Mouse (Mus musculus) hindbrain, embryonic 14.5 days (tissue): ENCODE measurements around the gene Abtb1. TPM values are rescaled to one million over a fixed set of nuclear protein-coding genes. Genes with fewer than 3 reads are reported as not detected.

Source experiments
- ATAC-seq: fragments of 200-750 bp; cut with Nextera tagmentation; 2 replicates; pipeline ENCODE4 v1.8.0; 2017; ENCODE audit warnings: moderate number of reproducible peaks, mild to moderate bottlenecking, moderate TSS enrichment, moderate library complexity; ENCODE audit not compliant: low FRiP score
- DNase-seq: peaks from one replicate; pipeline ENCODE4 v3.0.0-alpha.2; 2015; ENCODE audit warnings: low spot score
- H3K27ac ChIP-seq: fragments of 300-500 bp; sonication (generic); 2 replicates; pipeline ENCODE4 v1.5.1; 2014; ENCODE audit warnings: mild to moderate bottlenecking, moderate library complexity
- H3K27me3 ChIP-seq: fragments of 300-500 bp; sonication (generic); 2 replicates; pipeline ENCODE4 v1.6.1; 2014; ENCODE audit warnings: mild to moderate bottlenecking, low read length, mixed read lengths; ENCODE audit not compliant: control insufficient read depth, insufficient read depth
- H3K36me3 ChIP-seq: fragments of 300-500 bp; sonication (generic); replicated peaks from 2 replicates; pipeline ENCODE4 v1.6.1; 2014; ENCODE audit not compliant: control insufficient read depth, insufficient read depth
- H3K4me1 ChIP-seq: fragments of 300-500 bp; sonication (generic); replicated peaks from 2 replicates; pipeline ENCODE4 v1.6.1; 2014; ENCODE audit warnings: antibody characterized with exemption, low read length, mixed read lengths; ENCODE audit not compliant: control insufficient read depth, insufficient read depth
- H3K4me2 ChIP-seq: fragments of 300-500 bp; sonication (generic); replicated peaks from 2 replicates; pipeline ENCODE4 v1.6.1; 2014; ENCODE audit warnings: mild to moderate bottlenecking, moderate library complexity
- H3K4me3 ChIP-seq: fragments of 300-500 bp; sonication (generic); replicated peaks from 2 replicates; pipeline ENCODE4 v1.5.1; 2014; ENCODE audit warnings: mild to moderate bottlenecking, low read length
- H3K9ac ChIP-seq: fragments of 300-500 bp; sonication (generic); 2 replicates; pipeline ENCODE4 v1.6.1; 2014
- H3K9me3 ChIP-seq: fragments of 300-500 bp; sonication (generic); 2 replicates; pipeline ENCODE4 v1.6.1; 2016; ENCODE audit warnings: low read length; ENCODE audit not compliant: control insufficient read depth
- WGBS: fragments of 180-500 bp; shearing (Covaris S2); extraction: QIAGEN DNeasy Blood & Tissue Kit; methylation state at CpG from one replicate; pipeline ENCODE4 v1.1.7; 2014; 5-methylcytosine and 5-hydroxymethylcytosine counted together
- polyA plus RNA-seq: library from polyadenylated mRNA; unstranded; fragments of >200 nt; fragmentation: Nextera tagmentation; extraction: Ambion mirVana; gene quantifications from 2 replicates; pipeline ENCODE4 v1.2.1, GENCODE M21; 2014

Gene Abtb1
- polyA plus RNA-seq, 1 experiment from 2014 or later = 33.8 TPM

- no peak for DNase-seq
- peaks cover 11% of the 10 kb centered on the region for H3K4me1 ChIP-seq
Measured at GRCm38 (mm10) chr6:88843781-88844725, 2.3 kb upstream of the Abtb1 start.

GRCm38 (mm10) chr6:88843241-88843640, 1.5 kb upstream of the Abtb1 start:
- DNase-seq (no peak), ATAC-seq (no peak)
- no peak overlapping the region for H3K27ac ChIP-seq
- no peaks in the 10 kb centered on the region for H3K9me3 ChIP-seq
- H3K4me3 ChIP-seq = no peak overlapping the region
- peaks cover 11% of the 10 kb centered on the region for H3K4me1 ChIP-seq
- H3K9ac ChIP-seq = peak overlapping the region; percentile 60; the same call in 1 of the 2 replicates
- H3K4me2 ChIP-seq = peak overlapping the region; percentile 80
- 72% methylated on average over 7 of the region's 7 CpGs for WGBS
- H3K27me3 ChIP-seq = no peaks in the 10 kb centered on the region
- peaks cover 62% of the 10 kb centered on the region for H3K36me3 ChIP-seq

More at GRCm38 (mm10) chr6:88843781-88844725, 2.3 kb upstream of the Abtb1 start:
- H3K9ac ChIP-seq = no peak overlapping the region
- H3K27me3 ChIP-seq = no peaks in the 10 kb centered on the region
- H3K4me3 ChIP-seq = no peak overlapping the region
- H3K9me3 ChIP-seq = no peaks in the 10 kb centered on the region
- no peak overlapping the region for H3K27ac ChIP-seq
- no peak for ATAC-seq
- H3K36me3 ChIP-seq = peaks cover 62% of the 10 kb centered on the region
- 81% methylated on average over 9 of the region's 9 CpGs for WGBS
- no peak overlapping the region for H3K4me2 ChIP-seq

- Histone ChIP-seq H3K4me1 (peaks cover 11% of the 10 kb centered on the region), H3K4me2 (peak overlapping the region; percentile 80), H3K27ac (peak overlapping the region; percentile 84), H3K27me3 (no peaks in the 10 kb centered on the region), H3K4me3 (peak overlapping the region; percentile 77), H3K9me3 (no peaks in the 10 kb centered on the region), H3K36me3 (peaks cover 62% of the 10 kb centered on the region), H3K9ac (peak overlapping the region; percentile 60)
- ATAC-seq (no peak; the same call in 1 of the 2 replicates), DNase-seq (no peak)
- WGBS = under 1% methylated on average over 31 of the region's 32 CpGs
Measured at GRCm38 (mm10) chr6:88842731-88843151, 957 bp upstream of the Abtb1 start.

- under 1% methylated on average over 22 of the region's 22 CpGs for WGBS
- Histone ChIP-seq H3K36me3 (peaks cover 62% of the 10 kb centered on the region), H3K9ac (peak overlapping the region; percentile 84), H3K4me1 (peaks cover 11% of the 10 kb centered on the region), H3K27me3 (no peaks in the 10 kb centered on the region), H3K4me2 (peak overlapping the region; percentile 80), H3K27ac (peak overlapping the region; percentile 84), H3K9me3 (no peaks in the 10 kb centered on the region), H3K4me3 (peak overlapping the region; percentile 77)
- ATAC-seq (no peak; the same call in 1 of the 2 replicates), DNase-seq (no peak)
Measured at GRCm38 (mm10) chr6:88841514-88841780, 337 bp downstream of the Abtb1 start.

- DNase-seq (no peak), ATAC-seq (no peak)
- peak overlapping the region; percentile 84 for H3K27ac ChIP-seq
- H3K4me1 ChIP-seq = peaks cover 11% of the 10 kb centered on the region
- peak overlapping the region; percentile 84 for H3K9ac ChIP-seq
- WGBS = 54% methylated on average over 9 of the region's 9 CpGs
- no peaks in the 10 kb centered on the region for H3K9me3 ChIP-seq
- H3K27me3 ChIP-seq = no peaks in the 10 kb centered on the region
- peak overlapping the region; percentile 77 for H3K4me3 ChIP-seq
- peaks cover 62% of the 10 kb centered on the region for H3K36me3 ChIP-seq
- peak overlapping the region; percentile 80 for H3K4me2 ChIP-seq
Measured at GRCm38 (mm10) chr6:88840791-88841513, 832 bp downstream of the Abtb1 start.

- ATAC-seq = no peak
- DNase-seq = no peak
- 79% methylated on average over 3 of the region's 3 CpGs for WGBS
- Histone ChIP-seq H3K36me3 (peaks cover 60% of the 10 kb centered on the region), H3K27me3 (no peaks in the 10 kb centered on the region), H3K4me3 (no peak overlapping the region), H3K4me2 (peak overlapping the region; percentile 80), H3K27ac (no peak overlapping the region), H3K9ac (no peak overlapping the region), H3K9me3 (no peaks in the 10 kb centered on the region), H3K4me1 (peaks cover 11% of the 10 kb centered on the region)
Measured at GRCm38 (mm10) chr6:88840211-88840610, 1.6 kb downstream of the Abtb1 start.

GRCm38 (mm10) chr6:88839135-88839970, 2.4 kb downstream of the Abtb1 start:
- 85% methylated on average over 26 of the region's 26 CpGs for WGBS
- ATAC-seq (no peak), DNase-seq (no peak)
- Histone ChIP-seq H3K4me3 (no peak overlapping the region), H3K27me3 (no peaks in the 10 kb centered on the region), H3K4me2 (no peak overlapping the region), H3K9me3 (no peaks in the 10 kb centered on the region), H3K4me1 (peaks cover 11% of the 10 kb centered on the region), H3K36me3 (peaks cover 54% of the 10 kb centered on the region), H3K27ac (no peak overlapping the region), H3K9ac (no peak overlapping the region)

- no peak overlapping the region for H3K4me2 ChIP-seq
- no peak overlapping the region for H3K9ac ChIP-seq
- WGBS = 96% methylated on average over 10 of the region's 10 CpGs
- peaks cover 47% of the 10 kb centered on the region for H3K36me3 ChIP-seq
- H3K27me3 ChIP-seq = no peaks in the 10 kb centered on the region
- H3K27ac ChIP-seq = no peak overlapping the region
- peaks cover 11% of the 10 kb centered on the region for H3K4me1 ChIP-seq
- ATAC-seq (no peak), DNase-seq (no peak)
- H3K9me3 ChIP-seq = no peaks in the 10 kb centered on the region
- no peak overlapping the region for H3K4me3 ChIP-seq
Measured at GRCm38 (mm10) chr6:88838613-88839012, 3.2 kb downstream of the Abtb1 start.
